In the genomic region with DNA sequence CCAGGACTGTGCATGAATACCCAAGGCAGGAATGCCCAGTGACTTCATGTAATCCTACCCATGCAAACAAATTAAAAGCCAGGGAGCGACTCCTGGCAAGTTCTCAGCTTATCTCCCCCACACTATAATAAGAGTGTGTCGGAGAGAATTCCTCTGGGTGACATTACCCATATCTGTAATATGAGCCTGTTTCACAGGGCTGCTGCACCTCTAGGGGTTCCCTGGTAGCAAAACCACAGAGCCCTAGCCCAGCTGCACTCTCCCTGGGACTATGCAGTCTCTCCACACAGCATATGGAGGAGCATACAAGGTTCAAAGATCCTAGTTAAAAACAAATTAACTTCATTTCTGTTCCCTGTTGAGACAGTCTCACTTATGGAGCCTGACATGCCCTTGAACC, we compare ENCODE assay signal across 13 mouse cellular contexts. TPM values are rescaled to one million over a fixed set of nuclear protein-coding genes. Genes with fewer than 3 reads are reported as not detected.
DNase-seq lines count a peak whose midpoint lies in the region; ATAC-seq lines count a peak whose summit lies in the region.
"Had no signal": no experiment of that assay in that cellular context is flagged by ENCODE, and none has a peak within 500 bp of the region (broad histone marks: within the 10 kb centered on the region; RNA-seq: fewer than 3 reads in every experiment).

No protein-coding gene starts in this region.

- peaks cover 35% of the 10 kb centered on the region for H3K4me1 ChIP-seq in kidney, embryonic 15.5 days
- H3K4me1 ChIP-seq in limb, embryonic 15.5 days: no peaks in the 10 kb centered on the region
- no peaks in the 10 kb centered on the region for H3K4me1 ChIP-seq in forebrain, embryonic 10.5 days

- H3K4me2 ChIP-seq in kidney, embryonic 15.5 days: no peak overlapping the region
- H3K4me2 ChIP-seq in limb, embryonic 15.5 days: no peak overlapping the region
- H3K4me2 ChIP-seq: liver, embryonic 11.5 days had no signal

- WGBS in kidney, embryonic 15.5 days: 15% methylated on average over 2 of the region's 2 CpGs
- 35% methylated on average over 2 of the region's 2 CpGs for WGBS in limb, embryonic 15.5 days
- WGBS in forebrain, embryonic 10.5 days: 82% methylated on average over 2 of the region's 2 CpGs

- no peaks in the 10 kb centered on the region for H3K9me3 ChIP-seq in kidney, embryonic 15.5 days (replicated peaks)
- no peaks in the 10 kb centered on the region for H3K9me3 ChIP-seq in limb, embryonic 15.5 days
- H3K9me3 ChIP-seq in forebrain, embryonic 10.5 days: no peaks in the 10 kb centered on the region

- H3K27ac ChIP-seq in kidney, embryonic 15.5 days: no peak overlapping the region
- no peak overlapping the region for H3K27ac ChIP-seq in limb, embryonic 15.5 days
- no peak overlapping the region for H3K27ac ChIP-seq in forebrain, embryonic 10.5 days
- H3K27ac ChIP-seq: macrophage had no signal

- no peak for DNase-seq in kidney, postnatal 36 days
- DNase-seq in NIH3T3 (ENCODE audit: low read depth): peak; percentile 81
- peak; percentile 35 to 47 for DNase-seq in heart, adult 9 months (ENCODE audit: low spot score in 2 of 2)
- DNase-seq in forebrain, embryonic 10.5 days (ENCODE audit: extremely low spot score, low spot score): no peak
- DNase-seq in testis, postnatal 10 days (ENCODE audit: low spot score): no peak
- DNase-seq: cerebellum, postnatal 10 days; thymus, postnatal 36 days had no signal

- ATAC-seq in kidney, embryonic 15.5 days (replicated peaks; ENCODE audit: low FRiP score): peak; percentile 70
- peak; percentile 30; the same call in 1 of the 2 replicates for ATAC-seq in limb, embryonic 15.5 days (ENCODE audit: insufficient number of reproducible peaks, low FRiP score, low TSS enrichment, low read depth)
- no peak for ATAC-seq in erythroid progenitor cell, adult 5-6 weeks (replicated peaks; ENCODE audit: low FRiP score, poor library complexity, severe bottlenecking)

- H3K36me3 ChIP-seq in kidney, embryonic 15.5 days: peaks cover 62% of the 10 kb centered on the region
- peaks cover 57% of the 10 kb centered on the region for H3K36me3 ChIP-seq in limb, embryonic 15.5 days
- peaks cover 63% of the 10 kb centered on the region for H3K36me3 ChIP-seq in forebrain, embryonic 10.5 days (replicated peaks)

- no peak overlapping the region for H3K4me3 ChIP-seq in kidney, embryonic 15.5 days (replicated peaks)
- no peak overlapping the region for H3K4me3 ChIP-seq in limb, embryonic 15.5 days
- no peak overlapping the region for H3K4me3 ChIP-seq in forebrain, embryonic 10.5 days
- H3K4me3 ChIP-seq: erythroblast, embryonic 14.5 days had no signal

- no peaks in the 10 kb centered on the region for H3K27me3 ChIP-seq in kidney, embryonic 15.5 days
- no peaks in the 10 kb centered on the region for H3K27me3 ChIP-seq in limb, embryonic 15.5 days
- no peaks in the 10 kb centered on the region for H3K27me3 ChIP-seq in forebrain, embryonic 10.5 days (ENCODE audit: poor library complexity, severe bottlenecking)

- no peak overlapping the region for H3K9ac ChIP-seq in kidney, embryonic 15.5 days
- no peak overlapping the region for H3K9ac ChIP-seq in limb, embryonic 15.5 days

RNA-seq across cellular contexts. Expression of a gene that starts 30.7 kb away (rescaled TPM):
- polyA plus RNA-seq in kidney, embryonic 15.5 days (2015; fragmentation: Nextera tagmentation; extraction: Ambion mirVana): 43.3 and 45.3 TPM in 2 replicates
- 44.2 and 44.4 TPM in 2 replicates for polyA plus RNA-seq in limb, embryonic 15.5 days (2015; fragmentation: Nextera tagmentation; extraction: Ambion mirVana)
- polyA plus RNA-seq in forebrain, embryonic 10.5 days (2016; fragmentation: Nextera tagmentation; extraction: Ambion mirVana): 40.6 and 45.7 TPM in 2 replicates
- total RNA-seq in erythroid progenitor cell, adult 5-6 weeks (2015; ENCODE audit: low replicate concordance): 67.0 and 103 TPM in 2 replicates
- 92.1 and 92.8 TPM in 2 replicates for total RNA-seq in erythroid progenitor cell, adult 5-6 weeks (2017; ENCODE audit: low replicate concordance)

RNA-seq across cellular contexts. Expression of a gene that starts 39.1 kb away (rescaled TPM):
- polyA plus RNA-seq in kidney, embryonic 15.5 days (2015; fragmentation: Nextera tagmentation; extraction: Ambion mirVana): 10.9 and 11.9 TPM in 2 replicates
- 8.7 and 9.3 TPM in 2 replicates for polyA plus RNA-seq in limb, embryonic 15.5 days (2015; fragmentation: Nextera tagmentation; extraction: Ambion mirVana)
- 20.3 and 20.7 TPM in 2 replicates for polyA plus RNA-seq in forebrain, embryonic 10.5 days (2016; fragmentation: Nextera tagmentation; extraction: Ambion mirVana)
- total RNA-seq in erythroid progenitor cell, adult 5-6 weeks (2015; ENCODE audit: low replicate concordance): 89.0 and 95.2 TPM in 2 replicates
- 80.3 and 86.0 TPM in 2 replicates for total RNA-seq in erythroid progenitor cell, adult 5-6 weeks (2017; ENCODE audit: low replicate concordance)

RNA-seq across cellular contexts. Expression of a gene that starts 57.2 kb away (rescaled TPM):
- polyA plus RNA-seq in kidney, embryonic 15.5 days (2015; fragmentation: Nextera tagmentation; extraction: Ambion mirVana): 20.9 and 23.7 TPM in 2 replicates
- polyA plus RNA-seq in limb, embryonic 15.5 days (2015; fragmentation: Nextera tagmentation; extraction: Ambion mirVana): 13.2 and 17.3 TPM in 2 replicates
- 23.1 and 23.7 TPM in 2 replicates for polyA plus RNA-seq in forebrain, embryonic 10.5 days (2016; fragmentation: Nextera tagmentation; extraction: Ambion mirVana)
- 146 and 189 TPM in 2 replicates for total RNA-seq in erythroid progenitor cell, adult 5-6 weeks (2015; ENCODE audit: low replicate concordance)
- total RNA-seq in erythroid progenitor cell, adult 5-6 weeks (2017; ENCODE audit: low replicate concordance): 117 and 168 TPM in 2 replicates

Comparison
In these comparisons a context has a peak if more than half of its experiments do, and no peak if none do; other contexts are left out.
1. DNase-seq: peak in NIH3T3 (single experiment) and heart, adult 9 months (2 of 2); none in kidney, postnatal 36 days (0 of 2), forebrain, embryonic 10.5 days (single experiment) and testis, postnatal 10 days (single experiment).